Mouse (Mus musculus) kidney, embryonic 16.5 days (tissue): ENCODE data around the gene Olfr805. TPM values are rescaled to one million over a fixed set of nuclear protein-coding genes. Genes with fewer than 3 reads are reported as not detected.

ENCODE experiments used
- ATAC-seq: fragments of 200-750 bp; cut with Nextera tagmentation; 2 replicates; pipeline ENCODE4 v1.8.0; 2017; ENCODE audit warnings: moderate TSS enrichment; ENCODE audit not compliant: low FRiP score, low TSS enrichment
- H3K27ac ChIP-seq: fragments of 300-500 bp; sonication (generic); 2 replicates; pipeline ENCODE4 v1.5.1; 2014; ENCODE audit warnings: low read length
- H3K27me3 ChIP-seq: fragments of 300-500 bp; sonication (generic); 2 replicates; pipeline ENCODE4 v1.6.1; 2014; ENCODE audit warnings: low read length, control low read depth, mixed read lengths; ENCODE audit not compliant: insufficient read depth
- H3K36me3 ChIP-seq: fragments of 300-500 bp; sonication (generic); 2 replicates; pipeline ENCODE4 v1.6.1; 2014; ENCODE audit warnings: low read length, control low read depth, mixed read lengths; ENCODE audit not compliant: insufficient read depth
- H3K4me1 ChIP-seq: fragments of 300-500 bp; sonication (generic); 2 replicates; pipeline ENCODE4 v1.6.1; 2014; ENCODE audit warnings: low read length, control low read depth, mixed read lengths; ENCODE audit not compliant: insufficient read depth
- H3K4me2 ChIP-seq: fragments of 300-500 bp; sonication (generic); replicated peaks from 2 replicates; pipeline ENCODE4 v1.6.1; 2014; ENCODE audit warnings: low read depth, low read length
- H3K4me3 ChIP-seq: fragments of 300-500 bp; sonication (generic); 2 replicates; pipeline ENCODE4 v1.5.1; 2014; ENCODE audit warnings: mild to moderate bottlenecking, low read length
- H3K9ac ChIP-seq: fragments of 300-500 bp; sonication (generic); replicated peaks from 2 replicates; pipeline ENCODE4 v1.6.1; 2014; ENCODE audit warnings: low read length
- H3K9me3 ChIP-seq: fragments of 300-500 bp; sonication (generic); 2 replicates; pipeline ENCODE4 v1.6.1; 2016; ENCODE audit warnings: low read length, control low read depth
- WGBS: fragments of 180-500 bp; shearing (Covaris S2); extraction: QIAGEN DNeasy Blood & Tissue Kit; methylation state at CpG from one replicate; pipeline ENCODE4 v1.1.7; 2014; 5-methylcytosine and 5-hydroxymethylcytosine counted together
- polyA plus RNA-seq: library from polyadenylated mRNA; unstranded; fragments of >200 nt; fragmentation: Nextera tagmentation; extraction: Ambion mirVana; gene quantifications from 2 replicates; pipeline ENCODE4 v1.2.1, GENCODE M21; 2015

The Olfr805 gene
- not detected in 2 replicates for polyA plus RNA-seq

- Histone ChIP-seq H3K4me1 (no peaks in the 10 kb centered on the region), H3K9ac (no peak within 1 kb of the TSS), H3K4me2 (no peak within 1 kb of the TSS), H3K27me3 (no peaks in the 10 kb centered on the region), H3K36me3 (no peaks in the 10 kb centered on the region), H3K4me3 (no peak within 1 kb of the TSS), H3K9me3 (no peaks in the 10 kb centered on the region), H3K27ac (no peak within 1 kb of the TSS)
- WGBS = 89% methylated on average over 2 of the region's 2 CpGs
- ATAC-seq = no peak
These were observed at the start of gene Olfr805 for GRCm38 (mm10) chr10:129729275-129729674. Olfr805 (minus strand) TSS chr10:129729375.

GRCm38 (mm10) chr10:129778123-129778522, 48.9 kb upstream of the Olfr805 start:
- Histone ChIP-seq H3K27ac (no peak overlapping the region), H3K36me3 (no peaks in the 10 kb centered on the region), H3K27me3 (no peaks in the 10 kb centered on the region), H3K4me2 (no peak overlapping the region), H3K4me1 (no peaks in the 10 kb centered on the region), H3K9me3 (no peaks in the 10 kb centered on the region), H3K4me3 (no peak overlapping the region), H3K9ac (no peak overlapping the region)
- no peak for ATAC-seq

GRCm38 (mm10) chr10:129774338-129774737, 45.2 kb upstream of the Olfr805 start, which contains the start of gene Olfr809:
Olfr809 (plus strand) TSS chr10:129774638.
- Histone ChIP-seq H3K9ac (no peak within 1 kb of the TSS), H3K4me1 (no peaks in the 10 kb centered on the region), H3K4me3 (no peak within 1 kb of the TSS), H3K4me2 (no peak within 1 kb of the TSS), H3K9me3 (no peaks in the 10 kb centered on the region), H3K27ac (no peak within 1 kb of the TSS), H3K36me3 (no peaks in the 10 kb centered on the region), H3K27me3 (no peaks in the 10 kb centered on the region)
- ATAC-seq = no peak

GRCm38 (mm10) chr10:129765182-129765581, 36.0 kb upstream of the Olfr805 start, which contains the start of gene Olfr808:
Olfr808 (plus strand) TSS chr10:129765482.
- WGBS = 89% methylated on average over 1 of the region's 1 CpGs
- no peak for ATAC-seq
- Histone ChIP-seq H3K4me3 (no peak within 1 kb of the TSS), H3K36me3 (no peaks in the 10 kb centered on the region), H3K27ac (no peak within 1 kb of the TSS), H3K27me3 (no peaks in the 10 kb centered on the region), H3K9ac (no peak within 1 kb of the TSS), H3K9me3 (no peaks in the 10 kb centered on the region), H3K4me1 (no peaks in the 10 kb centered on the region), H3K4me2 (no peak within 1 kb of the TSS)

- no peak within 1 kb of the TSS for H3K27ac ChIP-seq
- ATAC-seq = no peak
- H3K9me3 ChIP-seq = no peaks in the 10 kb centered on the region
- H3K9ac ChIP-seq = no peak within 1 kb of the TSS
- 88% methylated on average over 1 of the region's 1 CpGs for WGBS
- no peaks in the 10 kb centered on the region for H3K4me1 ChIP-seq
- no peaks in the 10 kb centered on the region for H3K36me3 ChIP-seq
- H3K27me3 ChIP-seq = no peaks in the 10 kb centered on the region
- H3K4me3 ChIP-seq = no peak within 1 kb of the TSS
- H3K4me2 ChIP-seq = no peak within 1 kb of the TSS
These were observed 28.5 kb upstream of the Olfr805 start, which contains the start of gene Olfr807 for GRCm38 (mm10) chr10:129757693-129758092. Olfr807 (minus strand) TSS chr10:129757793.

DNA sequence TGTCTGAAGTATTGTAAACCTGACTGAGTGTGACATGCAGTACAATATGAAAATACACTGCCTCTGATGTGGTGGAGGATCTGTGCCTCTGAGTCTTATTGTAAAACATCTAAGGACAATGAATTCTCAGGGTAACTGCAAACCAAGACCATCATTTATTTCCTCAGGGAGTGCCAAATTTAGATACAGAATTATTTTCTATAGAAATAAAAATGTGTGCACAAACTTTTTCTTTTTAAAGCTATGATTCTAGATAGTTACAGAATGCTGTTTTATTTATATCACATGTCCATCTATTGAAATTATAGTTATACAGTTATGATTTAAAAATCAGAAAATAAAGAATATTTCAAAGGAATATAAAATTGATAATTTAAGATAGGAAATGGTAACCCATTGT, 12.6 kb upstream of the Olfr805 start, which contains the start of gene Olfr806:
Gene Olfr806, minus strand, starts transcription at position 101 of the 400 bp plus-strand sequence.
- Histone ChIP-seq H3K36me3 (no peaks in the 10 kb centered on the region), H3K27ac (no peak within 1 kb of the TSS), H3K4me3 (no peak within 1 kb of the TSS), H3K9ac (no peak within 1 kb of the TSS), H3K27me3 (no peaks in the 10 kb centered on the region), H3K9me3 (no peaks in the 10 kb centered on the region), H3K4me1 (no peaks in the 10 kb centered on the region), H3K4me2 (no peak within 1 kb of the TSS)
- ATAC-seq = no peak

GRCm38 (mm10) chr10:129702910-129703309, 26.3 kb downstream of the Olfr805 start, which contains the start of gene Olfr804:
Olfr804 (plus strand) TSS chr10:129703210.
- no peak within 1 kb of the TSS for H3K27ac ChIP-seq
- no peak within 1 kb of the TSS for H3K9ac ChIP-seq
- H3K4me1 ChIP-seq = no peaks in the 10 kb centered on the region
- H3K36me3 ChIP-seq = no peaks in the 10 kb centered on the region
- H3K4me2 ChIP-seq = no peak within 1 kb of the TSS
- H3K27me3 ChIP-seq = no peaks in the 10 kb centered on the region
- H3K4me3 ChIP-seq = no peak within 1 kb of the TSS
- no peaks in the 10 kb centered on the region for H3K9me3 ChIP-seq
- no peak for ATAC-seq

- 65% methylated on average over 2 of the region's 2 CpGs for WGBS
- no peak for ATAC-seq
- no peaks in the 10 kb centered on the region for H3K36me3 ChIP-seq
- no peak within 1 kb of the TSS for H3K27ac ChIP-seq
- H3K27me3 ChIP-seq = no peaks in the 10 kb centered on the region
- H3K4me2 ChIP-seq = no peak within 1 kb of the TSS
- H3K9ac ChIP-seq = no peak within 1 kb of the TSS
- H3K9me3 ChIP-seq = no peaks in the 10 kb centered on the region
- no peak within 1 kb of the TSS for H3K4me3 ChIP-seq
- no peaks in the 10 kb centered on the region for H3K4me1 ChIP-seq
These were observed 35.0 kb downstream of the Olfr805 start, which contains the start of gene Olfr803 for GRCm38 (mm10) chr10:129694186-129694585. Olfr803 (minus strand) TSS chr10:129694286.

DNA sequence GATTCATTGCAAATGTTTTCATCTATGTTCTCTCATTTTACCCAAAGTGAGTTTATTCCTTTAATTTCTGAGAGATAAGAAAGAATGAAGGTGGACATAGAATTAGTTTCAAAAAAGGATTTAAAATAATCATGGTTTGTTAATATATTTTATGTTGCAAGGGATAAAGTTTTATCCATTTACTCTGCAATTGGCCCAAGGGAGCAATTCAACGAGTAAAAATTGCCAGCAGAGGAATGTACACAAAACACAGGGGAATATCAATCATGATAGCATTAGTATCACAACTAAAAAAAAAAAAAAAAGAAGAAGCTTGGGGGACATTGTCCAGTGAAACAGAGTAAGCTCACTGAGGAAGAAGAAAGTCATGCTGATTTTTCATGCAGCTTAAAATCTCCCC, 41.1 kb downstream of the Olfr805 start, which contains the start of gene Olfr802:
Gene Olfr802, minus strand, starts transcription at position 101 of the 400 bp plus-strand sequence.
- H3K4me3 ChIP-seq = no peak within 1 kb of the TSS
- H3K27ac ChIP-seq = no peak within 1 kb of the TSS
- H3K36me3 ChIP-seq = no peaks in the 10 kb centered on the region
- WGBS = 63% methylated on average over 1 of the region's 1 CpGs
- H3K9ac ChIP-seq = no peak within 1 kb of the TSS
- ATAC-seq = no peak
- H3K27me3 ChIP-seq = no peaks in the 10 kb centered on the region
- no peak within 1 kb of the TSS for H3K4me2 ChIP-seq
- no peaks in the 10 kb centered on the region for H3K9me3 ChIP-seq
- no peaks in the 10 kb centered on the region for H3K4me1 ChIP-seq

- no peak within 1 kb of the TSS for H3K4me3 ChIP-seq
- H3K4me2 ChIP-seq = no peak within 1 kb of the TSS
- no peak for ATAC-seq
- no peaks in the 10 kb centered on the region for H3K9me3 ChIP-seq
- no peaks in the 10 kb centered on the region for H3K36me3 ChIP-seq
- H3K9ac ChIP-seq = no peak within 1 kb of the TSS
- 65% methylated on average over 1 of the region's 1 CpGs for WGBS
- H3K27ac ChIP-seq = no peak within 1 kb of the TSS
- no peaks in the 10 kb centered on the region for H3K27me3 ChIP-seq
- H3K4me1 ChIP-seq = no peaks in the 10 kb centered on the region
These were observed 55.4 kb downstream of the Olfr805 start, which contains the start of gene Olfr801 for GRCm38 (mm10) chr10:129673765-129674164. Olfr801 (minus strand) TSS chr10:129673865.
